ENCODE assay signal across 8 mouse cellular contexts in the genomic region with DNA sequence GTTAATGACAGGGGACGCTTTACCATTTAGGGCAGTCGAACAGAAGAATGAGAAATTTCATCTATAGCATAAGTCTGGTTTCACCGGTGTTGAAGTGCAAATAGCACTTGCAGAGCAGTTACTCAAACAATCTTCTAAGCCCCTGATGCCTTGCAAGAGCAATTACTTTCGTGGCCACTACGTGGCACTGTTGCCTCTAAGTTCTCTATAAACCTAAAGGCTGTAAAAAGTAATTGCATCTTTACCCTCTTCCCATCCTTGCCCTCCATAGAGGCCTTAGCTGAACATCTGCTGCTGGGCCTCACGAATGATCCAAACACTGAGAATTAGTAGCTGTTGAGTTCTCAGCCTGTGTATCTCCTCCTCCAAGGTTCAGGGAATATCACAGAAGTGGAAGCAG. TPM values are rescaled to one million over a fixed set of nuclear protein-coding genes. Genes with fewer than 3 reads are reported as not detected.
DNase-seq lines count a peak whose midpoint lies in the region; ATAC-seq and TF ChIP-seq lines count a peak whose summit lies in the region.
"Had no signal": no experiment of that assay in that cellular context is flagged by ENCODE, and none has a peak within 500 bp of the region (broad histone marks: within the 10 kb centered on the region; RNA-seq: fewer than 3 reads in every experiment).

No protein-coding gene starts in this region.

- H3K4me2 ChIP-seq in CH12.LX (ENCODE audit: insufficient read depth, low read depth, poor library complexity, severe bottlenecking), result 0 out of 2 replicates have a peak overlapping the region, but pooled peaks have one; percentile 24
- no peak overlapping the region for H3K4me2 ChIP-seq in forebrain, embryonic 13.5 days
- H3K4me2 ChIP-seq in lung, embryonic 14.5 days, result no peak overlapping the region
- H3K4me2 ChIP-seq: limb, embryonic 12.5 days had no signal

- no peak for TF ChIP-seq POLR2A in CH12.LX (IDR thresholded peaks at IDR 0.05; ENCODE audit: low read depth, low read length)

- peak; percentile 54 for TF ChIP-seq RAD21 in CH12.LX (IDR thresholded peaks at IDR 0.05; ENCODE audit: low read depth, low read length)

- no peaks in the 10 kb centered on the region for H3K27me3 ChIP-seq in CH12.LX (replicated peaks)
- H3K27me3 ChIP-seq in forebrain, embryonic 13.5 days, result 0 out of 2 replicates have a peak, but pooled peaks cover 5% of the 10 kb centered on the region
- no peaks in the 10 kb centered on the region for H3K27me3 ChIP-seq in lung, embryonic 14.5 days (ENCODE audit: insufficient read depth, low read length)

- TF ChIP-seq EP300 in CH12.LX (IDR thresholded peaks at IDR 0.05; ENCODE audit: low read length), result no peak

- TF ChIP-seq CTCF in CH12.LX (conservative IDR thresholded peaks at IDR 0.05 in 1 of 2, IDR thresholded peaks at IDR 0.05 in 1 of 2; ENCODE audit: low read depth in 2 of 2, low read length in 2 of 2), result peak; percentile 82 to 94
- TF ChIP-seq CTCF in lung, embryonic 14.5 days (IDR thresholded peaks at IDR 0.05; ENCODE audit: low read depth), result peak; percentile 71

- H3K27ac ChIP-seq in CH12.LX (ENCODE audit: insufficient read depth, low read depth), result no peak overlapping the region
- H3K27ac ChIP-seq in forebrain, embryonic 13.5 days, result no peak overlapping the region
- no peak overlapping the region for H3K27ac ChIP-seq in lung, embryonic 14.5 days (ENCODE audit: low read depth)
- H3K27ac ChIP-seq: limb, embryonic 12.5 days had no signal

- no peak overlapping the region for H3K4me3 ChIP-seq in CH12.LX (replicated peaks in 1 of 3; ENCODE audit: low read depth in 2 of 3, low read length in 2 of 3, poor library complexity in 1 of 3)
- no peak overlapping the region for H3K4me3 ChIP-seq in forebrain, embryonic 13.5 days
- no peak overlapping the region for H3K4me3 ChIP-seq in lung, embryonic 14.5 days (ENCODE audit: low read depth, low read length)
- H3K4me3 ChIP-seq: limb, embryonic 12.5 days had no signal

- H3K79me2 ChIP-seq in CH12.LX (replicated peaks; ENCODE audit: control insufficient read depth, extremely low read depth, insufficient read depth, poor library complexity, severe bottlenecking), result no peaks in the 10 kb centered on the region

- H3K9ac ChIP-seq in CH12.LX (ENCODE audit: insufficient read depth, low read depth), result no peak overlapping the region
- H3K9ac ChIP-seq in forebrain, embryonic 13.5 days, result no peak overlapping the region
- no peak overlapping the region for H3K9ac ChIP-seq in lung, embryonic 14.5 days
- H3K9ac ChIP-seq: limb, embryonic 12.5 days had no signal

- dilution Hi-C loops in CH12.LX (cut with MboI; ENCODE audit: extremely low pct_ligation_motif_present, extremely low pct_unique_long_range_greater_than_20kb, low sequenced_read_pairs), result no loop called here

- no peaks in the 10 kb centered on the region for H3K9me3 ChIP-seq in CH12.LX (replicated peaks; ENCODE audit: low read length)
- H3K9me3 ChIP-seq in forebrain, embryonic 13.5 days (replicated peaks), result no peaks in the 10 kb centered on the region
- no peaks in the 10 kb centered on the region for H3K9me3 ChIP-seq in lung, embryonic 14.5 days (ENCODE audit: low read depth, low read length)
- H3K9me3 ChIP-seq: limb, embryonic 12.5 days had no signal

- H3K4me1 ChIP-seq in CH12.LX (ENCODE audit: control insufficient read depth in 1 of 2, insufficient read depth in 2 of 2), result no peaks in the 10 kb centered on the region
- no peaks in the 10 kb centered on the region for H3K4me1 ChIP-seq in forebrain, embryonic 13.5 days
- no peaks in the 10 kb centered on the region for H3K4me1 ChIP-seq in lung, embryonic 14.5 days (ENCODE audit: insufficient read depth)
- H3K4me1 ChIP-seq: limb, embryonic 12.5 days had no signal

- DNase-seq in B cell, adult 2 months, result peak; percentile 65 to 66
- DNase-seq in CH12.LX (ENCODE audit: extremely low read depth), result peak; percentile 77
- DNase-seq in c-Kit-negative CD71-positive TER-119-positive erythroid progenitor cells, embryonic 14.5 days (ENCODE audit: low read depth, low spot score), result peak; percentile 32
- DNase-seq in kidney, postnatal 14 days, result peak; percentile 64
- peak; percentile 90 for DNase-seq in lung, embryonic 14.5 days
- peak; percentile 58 for DNase-seq in right cerebral cortex, adult 18-20 months

- H3K36me3 ChIP-seq in CH12.LX (replicated peaks in 1 of 2; ENCODE audit: control insufficient read depth in 1 of 2, insufficient read depth in 1 of 2, low read length in 1 of 2), result no peaks in the 10 kb centered on the region
- no peaks in the 10 kb centered on the region for H3K36me3 ChIP-seq in forebrain, embryonic 13.5 days (ENCODE audit: poor library complexity, severe bottlenecking)
- H3K36me3 ChIP-seq in lung, embryonic 14.5 days (ENCODE audit: insufficient read depth), result no peaks in the 10 kb centered on the region
- H3K36me3 ChIP-seq: limb, embryonic 12.5 days had no signal

- in situ Hi-C loops in CH12.LX (cut with MboI; ENCODE audit: low pct_ligation_motif_present, low pct_unique_long_range_greater_than_20kb, low sequenced_read_pairs), result loop anchor here (25.0 kb wide), 2 partner anchors 1054 to 1354 kb away; no protein-coding TSS in a partner anchor

- ATAC-seq in forebrain, embryonic 13.5 days, result peak; percentile 45; the same call in 1 of the 2 replicates
- no peak for ATAC-seq in lung, embryonic 14.5 days (ENCODE audit: insufficient read depth)

- whole genome bisulfite sequencing in forebrain, embryonic 13.5 days, result 14% methylated on average over 6 of the region's 6 CpGs
- WGBS in lung, embryonic 14.5 days, result 10% methylated on average over 6 of the region's 6 CpGs

TF ChIP-seq in CH12.LX, 34 proteins besides CTCF, POLR2A, EP300 and RAD21:
- TF ChIP-seq JUN (IDR thresholded peaks at IDR 0.05; ENCODE audit: insufficient read depth, low read depth, low read length) (no peak), SMC3 (IDR thresholded peaks at IDR 0.05; ENCODE audit: low read depth, low read length) (peak; percentile 54)
TF ChIP-seq in CH12.LX: peak in this region for 1.

RNA-seq across cellular contexts. Expression of a gene that starts 28.7 kb away (rescaled TPM):
- not detected in 2 replicates for total RNA-seq in CH12.LX (2012; rRNA removed)
- not detected in 2 replicates for total RNA-seq in CH12.LX (2014; rRNA removed)
- not detected in 2 replicates for polyA plus RNA-seq in CH12.LX (2012; ENCODE audit: insufficient read length, low read depth)
- polyA plus RNA-seq in forebrain, embryonic 13.5 days (2015; fragmentation: Nextera tagmentation; extraction: Ambion mirVana), result not detected in 2 replicates
- polyA plus RNA-seq in lung, embryonic 14.5 days (2014; fragmentation: Nextera tagmentation; extraction: Ambion mirVana), result not detected in 2 replicates
- polyA plus RNA-seq: limb, embryonic 12.5 days had no signal

RNA-seq across cellular contexts. Expression of a gene that starts 42.2 kb away (rescaled TPM):
- total RNA-seq in CH12.LX (2012; rRNA removed) (not detected in 2 replicates), CH12.LX (2014; rRNA removed) (not detected in 2 replicates)
- not detected in 2 replicates for polyA plus RNA-seq in CH12.LX (2012; ENCODE audit: insufficient read length, low read depth)
- not detected in 2 replicates for polyA plus RNA-seq in forebrain, embryonic 13.5 days (2015; fragmentation: Nextera tagmentation; extraction: Ambion mirVana)
- polyA plus RNA-seq in lung, embryonic 14.5 days (2014; fragmentation: Nextera tagmentation; extraction: Ambion mirVana), result not detected in 2 replicates
- polyA plus RNA-seq: limb, embryonic 12.5 days had no signal

Comparison
In these comparisons a context has a peak if more than half of its experiments do, and no peak if none do; other contexts are left out.
1. DNase-seq: peak in every context shown above with its lines; median percentile 90 in lung, embryonic 14.5 days; 77 in CH12.LX; 66 in B cell, adult 2 months; 64 in kidney, postnatal 14 days; 58 in right cerebral cortex, adult 18-20 months; 32 in c-Kit-negative CD71-positive TER-119-positive erythroid progenitor cells, embryonic 14.5 days.